29 mouse cellular contexts compared by ENCODE assay signal in genomic region chr19:40563880-40564645, GRCm38 (mm10). TPM values are rescaled to one million over a fixed set of nuclear protein-coding genes. Genes with fewer than 3 reads are reported as not detected.
DNase-seq lines count a peak whose midpoint lies in the region; ATAC-seq and TF ChIP-seq lines count a peak whose summit lies in the region.
"Had no signal": no experiment of that assay in that cellular context is flagged by ENCODE, and none has a peak within 500 bp of the region (broad histone marks: within the 10 kb centered on the region; RNA-seq: fewer than 3 reads in every experiment).

No protein-coding gene starts in this region.

- H3K4me3 ChIP-seq in heart, embryonic 10.5 days: no peak overlapping the region
- H3K4me3 ChIP-seq in heart, embryonic 15.5 days: no peak overlapping the region
- no peak overlapping the region for H3K4me3 ChIP-seq in heart, adult 2 months
- H3K4me3 ChIP-seq in intestine, postnatal 0 days (ENCODE audit: low read depth, low read length): no peak overlapping the region
- H3K4me3 ChIP-seq in hindbrain, embryonic 12.5 days: no peak overlapping the region
- H3K4me3 ChIP-seq: embryonic facial prominence, embryonic 12.5 days; forebrain, embryonic 10.5 days; layer of hippocampus, adult 2 months; left cerebral cortex, adult 2 months; limb, embryonic 13.5 days; lung, embryonic 15.5 days; midbrain, embryonic 10.5 days; myocyte; neural tube, embryonic 12.5 days had no signal

- TF ChIP-seq EP300 in heart, adult 2 months (IDR thresholded peaks at IDR 0.05; ENCODE audit: insufficient read depth, low read depth, low read length): no peak

- no peaks in the 10 kb centered on the region for H3K79me2 ChIP-seq in heart, adult 2 months (replicated peaks; ENCODE audit: control insufficient read depth, insufficient read depth, low read length)

- 65% methylated on average over 10 of the region's 10 CpGs for WGBS in heart, embryonic 10.5 days
- WGBS in heart, embryonic 15.5 days: 56% methylated on average over 10 of the region's 10 CpGs
- WGBS in heart, adult 2 months: 85% methylated on average over 10 of the region's 10 CpGs
- WGBS in intestine, postnatal 0 days: 52% methylated on average over 10 of the region's 10 CpGs
- WGBS in hindbrain, embryonic 12.5 days: 89% methylated on average over 10 of the region's 10 CpGs

- peak; percentile 79 for ATAC-seq in heart, embryonic 15.5 days (replicated peaks; ENCODE audit: insufficient number of reproducible peaks, insufficient read depth, low FRiP score, low read depth)
- ATAC-seq in erythroblast, adult 5-6 weeks (replicated peaks; ENCODE audit: low FRiP score, poor library complexity, severe bottlenecking): peak; percentile 49
- peak; percentile 29; the same call in 1 of the 2 replicates for ATAC-seq in intestine, postnatal 0 days
- ATAC-seq in hindbrain, embryonic 12.5 days (ENCODE audit: low FRiP score): no peak
- ATAC-seq: CD4-positive, CD25-positive, alpha-beta regulatory T cell, adult 4 months had no signal

- H3K27me3 ChIP-seq in heart, embryonic 10.5 days (ENCODE audit: insufficient read depth, poor library complexity, severe bottlenecking): no peaks in the 10 kb centered on the region
- H3K27me3 ChIP-seq in heart, embryonic 15.5 days: no peaks in the 10 kb centered on the region
- H3K27me3 ChIP-seq in heart, adult 2 months (ENCODE audit: control insufficient read depth, insufficient read depth, low read length): no peaks in the 10 kb centered on the region
- no peaks in the 10 kb centered on the region for H3K27me3 ChIP-seq in intestine, postnatal 0 days (replicated peaks; ENCODE audit: control insufficient read depth, insufficient read depth, low read length)
- H3K27me3 ChIP-seq in hindbrain, embryonic 12.5 days: no peaks in the 10 kb centered on the region
- H3K27me3 ChIP-seq: embryonic facial prominence, embryonic 12.5 days; limb, embryonic 13.5 days; lung, embryonic 15.5 days; neural tube, embryonic 12.5 days had no signal

- H3K4me1 ChIP-seq in heart, embryonic 10.5 days: peaks cover 14% of the 10 kb centered on the region
- peaks cover 20% of the 10 kb centered on the region for H3K4me1 ChIP-seq in heart, embryonic 15.5 days (replicated peaks)
- no peaks in the 10 kb centered on the region for H3K4me1 ChIP-seq in heart, adult 2 months (ENCODE audit: control insufficient read depth, insufficient read depth, low read length)
- no peaks in the 10 kb centered on the region for H3K4me1 ChIP-seq in intestine, postnatal 0 days (replicated peaks; ENCODE audit: control insufficient read depth, insufficient read depth, low read length)
- no peaks in the 10 kb centered on the region for H3K4me1 ChIP-seq in hindbrain, embryonic 12.5 days
- H3K4me1 ChIP-seq: embryonic facial prominence, embryonic 12.5 days; forebrain, embryonic 10.5 days; limb, embryonic 13.5 days; lung, embryonic 15.5 days; midbrain, embryonic 10.5 days; neural tube, embryonic 12.5 days had no signal

- no peak overlapping the region for H3K9ac ChIP-seq in heart, embryonic 15.5 days
- no peak overlapping the region for H3K9ac ChIP-seq in heart, adult 2 months (ENCODE audit: low read depth, low read length)
- H3K9ac ChIP-seq in intestine, postnatal 0 days (ENCODE audit: low read depth, low read length): no peak overlapping the region
- no peak overlapping the region for H3K9ac ChIP-seq in hindbrain, embryonic 12.5 days
- H3K9ac ChIP-seq: embryonic facial prominence, embryonic 12.5 days; hindbrain, embryonic 14.5 days; limb, embryonic 13.5 days; lung, embryonic 15.5 days; neural tube, embryonic 12.5 days had no signal

- no peak overlapping the region for H3K4me2 ChIP-seq in heart, embryonic 15.5 days
- H3K4me2 ChIP-seq in intestine, postnatal 0 days (replicated peaks; ENCODE audit: low read depth): no peak overlapping the region
- H3K4me2 ChIP-seq in hindbrain, embryonic 12.5 days (replicated peaks): no peak overlapping the region
- H3K4me2 ChIP-seq: embryonic facial prominence, embryonic 12.5 days; hindbrain, embryonic 14.5 days; limb, embryonic 13.5 days; liver, embryonic 11.5 days; lung, embryonic 15.5 days; neural tube, embryonic 12.5 days had no signal

- H3K36me3 ChIP-seq in heart, embryonic 10.5 days: peaks cover 73% of the 10 kb centered on the region
- peaks cover 45% of the 10 kb centered on the region for H3K36me3 ChIP-seq in heart, embryonic 15.5 days
- no peaks in the 10 kb centered on the region for H3K36me3 ChIP-seq in heart, adult 2 months (ENCODE audit: control insufficient read depth, insufficient read depth, low read length)
- H3K36me3 ChIP-seq in intestine, postnatal 0 days (ENCODE audit: control insufficient read depth, insufficient read depth): peaks cover 74% of the 10 kb centered on the region
- peaks cover 73% of the 10 kb centered on the region for H3K36me3 ChIP-seq in hindbrain, embryonic 12.5 days

- no peak for TF ChIP-seq CTCF in heart, adult 2 months (IDR thresholded peaks at IDR 0.05)
- TF ChIP-seq CTCF in intestine, postnatal 0 days (IDR thresholded peaks at IDR 0.05; ENCODE audit: low read depth): no peak

- H3K9me3 ChIP-seq in heart, embryonic 10.5 days: no peaks in the 10 kb centered on the region
- no peaks in the 10 kb centered on the region for H3K9me3 ChIP-seq in heart, embryonic 15.5 days (replicated peaks)
- H3K9me3 ChIP-seq in intestine, postnatal 0 days (ENCODE audit: control insufficient read depth): no peaks in the 10 kb centered on the region
- H3K9me3 ChIP-seq in hindbrain, embryonic 12.5 days (replicated peaks): no peaks in the 10 kb centered on the region
- H3K9me3 ChIP-seq: embryonic facial prominence, embryonic 12.5 days; forebrain, embryonic 10.5 days; limb, embryonic 13.5 days; lung, embryonic 15.5 days; midbrain, embryonic 10.5 days; neural tube, embryonic 12.5 days had no signal

- no peak for TF ChIP-seq POLR2A in heart, adult 2 months (IDR thresholded peaks at IDR 0.05; ENCODE audit: insufficient read depth, low read depth, low read length)

- H3K27ac ChIP-seq in heart, embryonic 10.5 days: peak overlapping the region; percentile 25; the same call in 1 of the 2 replicates
- H3K27ac ChIP-seq in heart, embryonic 15.5 days: peak overlapping the region; percentile 66
- no peak overlapping the region for H3K27ac ChIP-seq in heart, adult 2 months
- H3K27ac ChIP-seq in intestine, postnatal 0 days (ENCODE audit: low read depth, low read length): peak overlapping the region; percentile 46; the same call in 1 of the 2 replicates
- no peak overlapping the region for H3K27ac ChIP-seq in hindbrain, embryonic 12.5 days
- H3K27ac ChIP-seq: embryonic facial prominence, embryonic 12.5 days; forebrain, embryonic 10.5 days; hindbrain, embryonic 14.5 days; layer of hippocampus, adult 2 months; left cerebral cortex, adult 2 months; limb, embryonic 13.5 days; lung, embryonic 15.5 days; midbrain, embryonic 10.5 days; neural tube, embryonic 12.5 days had no signal

- DNase-seq in heart, embryonic 10.5 days (ENCODE audit: low spot score): no peak
- DNase-seq in heart, postnatal 14 days: no peak
- no peak for DNase-seq in heart, adult 2 months
- DNase-seq: adrenal gland, postnatal 14 days; cerebellum, adult 11-12 months; cerebellum, adult 9-11 months; embryo, embryonic 11 days; gastrocnemius, postnatal 14 days; kidney, adult 2 months; kidney, postnatal 36 days; right cerebral cortex, adult 18-20 months; spleen, adult 18-20 months; thymus, postnatal 14 days had no signal

- intact Hi-C loops in heart, postnatal 14 days (cut with DNase I): no loop called here
- intact Hi-C loops in heart, adult 2 months (cut with DNase I): no loop called here

RNA-seq across cellular contexts. Expression of gene Aldh18a1, which starts 24.2 kb away (rescaled TPM):
- polyA plus RNA-seq in heart, embryonic 10.5 days (2016; fragmentation: Nextera tagmentation; extraction: Ambion mirVana): 63.9 and 66.2 TPM in 2 replicates
- 10 to 100 TPM in 1 of 2 experiments, 1 to 10 TPM in 1; 9.9 to 12.2 TPM for total RNA-seq in heart, postnatal 14 days (2021)
- 41.3 and 55.2 TPM in 2 replicates for polyA plus RNA-seq in heart, embryonic 15.5 days (2015; fragmentation: Nextera tagmentation; extraction: Ambion mirVana)
- 1 to 10 TPM; 4.4 to 7.9 TPM for total RNA-seq in heart, adult 2 months (2021)
- 7.6 and 12.4 TPM in 2 replicates for polyA plus RNA-seq in heart, adult 2 months (2012; rRNA removed)
- total RNA-seq in erythroblast, adult 5-6 weeks (2015; ENCODE audit: low replicate concordance): 8.2 and 12.5 TPM in 2 replicates
- 6.4 and 6.8 TPM in 2 replicates for total RNA-seq in erythroblast, adult 5-6 weeks (2017; ENCODE audit: low replicate concordance)
- polyA plus RNA-seq in intestine, postnatal 0 days (2015; fragmentation: Nextera tagmentation; extraction: Ambion mirVana): 204 and 226 TPM in 2 replicates
- 80.2 and 82.3 TPM in 2 replicates for polyA plus RNA-seq in hindbrain, embryonic 12.5 days (2016; fragmentation: Nextera tagmentation; extraction: Ambion mirVana)

RNA-seq across cellular contexts. Expression of gene Tctn3, which starts 48.0 kb away (rescaled TPM):
- polyA plus RNA-seq in heart, embryonic 10.5 days (2016; fragmentation: Nextera tagmentation; extraction: Ambion mirVana): 9.0 and 11.0 TPM in 2 replicates
- total RNA-seq in heart, postnatal 14 days (2021): 1 to 10 TPM; 8.6 to 8.8 TPM
- 9.6 TPM in 2 replicates for polyA plus RNA-seq in heart, embryonic 15.5 days (2015; fragmentation: Nextera tagmentation; extraction: Ambion mirVana)
- 1 to 10 TPM; 6.5 to 7.6 TPM for total RNA-seq in heart, adult 2 months (2021)
- polyA plus RNA-seq in heart, adult 2 months (2012; rRNA removed): 7.7 and 10.5 TPM in 2 replicates
- 0.63 TPM in 1 of 2 replicates, not detected in the other for total RNA-seq in erythroblast, adult 5-6 weeks (2015; ENCODE audit: low replicate concordance)
- 0.14 and 0.68 TPM in 2 replicates for total RNA-seq in erythroblast, adult 5-6 weeks (2017; ENCODE audit: low replicate concordance)
- 10.4 and 11.2 TPM in 2 replicates for polyA plus RNA-seq in intestine, postnatal 0 days (2015; fragmentation: Nextera tagmentation; extraction: Ambion mirVana)
- 12.5 and 16.0 TPM in 2 replicates for polyA plus RNA-seq in hindbrain, embryonic 12.5 days (2016; fragmentation: Nextera tagmentation; extraction: Ambion mirVana)

RNA-seq across cellular contexts. Expression of gene Entpd1, which starts 48.1 kb away (rescaled TPM):
- polyA plus RNA-seq in heart, embryonic 10.5 days (2016; fragmentation: Nextera tagmentation; extraction: Ambion mirVana): 6.3 and 10.3 TPM in 2 replicates
- 10 to 100 TPM; 34.5 to 40.2 TPM for total RNA-seq in heart, postnatal 14 days (2021)
- 8.9 and 12.8 TPM in 2 replicates for polyA plus RNA-seq in heart, embryonic 15.5 days (2015; fragmentation: Nextera tagmentation; extraction: Ambion mirVana)
- 10 to 100 TPM; 22.1 to 26.4 TPM for total RNA-seq in heart, adult 2 months (2021)
- 13.0 and 18.6 TPM in 2 replicates for polyA plus RNA-seq in heart, adult 2 months (2012; rRNA removed)
- total RNA-seq in erythroblast, adult 5-6 weeks (2015; ENCODE audit: low replicate concordance): 6.1 and 13.1 TPM in 2 replicates
- 20.1 and 26.1 TPM in 2 replicates for total RNA-seq in erythroblast, adult 5-6 weeks (2017; ENCODE audit: low replicate concordance)
- 6.8 and 8.0 TPM in 2 replicates for polyA plus RNA-seq in intestine, postnatal 0 days (2015; fragmentation: Nextera tagmentation; extraction: Ambion mirVana)
- polyA plus RNA-seq in hindbrain, embryonic 12.5 days (2016; fragmentation: Nextera tagmentation; extraction: Ambion mirVana): 9.8 and 10.4 TPM in 2 replicates

RNA-seq across cellular contexts. Expression of gene Sorbs1, which starts 50.5 kb away (rescaled TPM):
- 71.2 and 98.1 TPM in 2 replicates for polyA plus RNA-seq in heart, embryonic 10.5 days (2016; fragmentation: Nextera tagmentation; extraction: Ambion mirVana)
- total RNA-seq in heart, postnatal 14 days (2021): 100 to 1,000 TPM; 523 to 539 TPM
- polyA plus RNA-seq in heart, embryonic 15.5 days (2015; fragmentation: Nextera tagmentation; extraction: Ambion mirVana): 103 and 126 TPM in 2 replicates
- 100 to 1,000 TPM; 638 to 971 TPM for total RNA-seq in heart, adult 2 months (2021)
- polyA plus RNA-seq in heart, adult 2 months (2012; rRNA removed): 185 and 253 TPM in 2 replicates
- 28.8 and 41.5 TPM in 2 replicates for total RNA-seq in erythroblast, adult 5-6 weeks (2015; ENCODE audit: low replicate concordance)
- total RNA-seq in erythroblast, adult 5-6 weeks (2017; ENCODE audit: low replicate concordance): 45.9 and 46.2 TPM in 2 replicates
- polyA plus RNA-seq in intestine, postnatal 0 days (2015; fragmentation: Nextera tagmentation; extraction: Ambion mirVana): 73.8 and 86.2 TPM in 2 replicates
- polyA plus RNA-seq in hindbrain, embryonic 12.5 days (2016; fragmentation: Nextera tagmentation; extraction: Ambion mirVana): 101 and 106 TPM in 2 replicates

Comparison
In these comparisons a context has a peak if more than half of its experiments do, and no peak if none do; other contexts are left out.
1. H3K27ac ChIP-seq: peak in heart, embryonic 10.5 days (single experiment), heart, embryonic 15.5 days (single experiment) and intestine, postnatal 0 days (single experiment); none in heart, adult 2 months (single experiment) and hindbrain, embryonic 12.5 days (single experiment).